Mouse (Mus musculus) heart, postnatal 0 days (tissue): Measurements from ENCODE around the gene Plekha5.

Experiments
- CTCF ChIP-seq: IDR thresholded peaks from 2 replicates; pipeline ENCODE4 v1.5.1; 2016; ENCODE audit warnings: antibody characterized with exemption, control low read depth, low read depth
- EP300 ChIP-seq: IDR thresholded peaks from 2 replicates; pipeline ENCODE4 v1.6.1; 2016; ENCODE audit warnings: antibody characterized with exemption, low read depth

DNA sequence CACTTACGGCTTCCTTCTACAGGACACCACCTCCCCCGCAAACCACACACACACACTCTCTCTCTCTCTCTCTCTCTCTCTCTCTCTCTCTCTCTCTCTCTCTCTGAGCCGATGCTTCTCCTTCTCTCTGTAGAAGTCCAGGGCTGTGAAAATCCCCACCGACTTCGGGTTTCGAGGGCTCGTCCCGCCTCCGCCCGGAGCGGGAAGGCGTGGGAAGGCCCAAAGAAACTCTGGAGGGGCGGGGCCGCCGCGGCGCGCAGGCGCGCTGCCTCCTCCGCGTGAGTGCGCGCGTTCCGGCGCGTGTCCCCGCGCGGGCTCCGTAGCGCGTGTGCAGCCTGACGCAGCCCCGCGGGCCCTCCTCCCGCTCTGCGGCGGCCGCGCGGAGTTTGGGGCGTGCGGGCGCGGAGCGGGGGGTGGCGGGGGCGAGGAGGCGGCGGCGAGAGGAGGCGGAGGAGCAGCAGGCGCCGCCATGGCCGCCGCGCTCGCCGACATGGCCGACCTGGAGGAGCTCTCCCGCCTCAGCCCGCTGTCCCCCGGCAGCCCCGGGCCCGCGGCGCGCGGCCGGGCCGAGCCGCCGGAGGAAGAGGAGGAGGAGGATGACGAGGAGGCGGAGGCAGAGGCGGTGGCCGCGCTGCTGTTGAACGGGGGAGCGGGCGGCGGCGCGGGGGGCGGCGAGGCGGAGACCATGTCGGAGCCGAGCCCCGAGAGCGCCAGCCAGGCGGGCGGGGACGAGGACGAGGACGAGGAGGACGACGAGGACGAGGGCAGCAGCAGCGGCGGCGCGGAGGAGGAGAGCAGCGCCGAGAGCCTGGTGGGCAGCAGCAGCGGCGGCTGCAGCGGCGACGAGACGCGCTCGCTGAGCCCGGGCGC is 199.6 kb downstream of the Plekha5 start:
- TF ChIP-seq CTCF (no peak), EP300 (no peak)
